In the genomic region with DNA sequence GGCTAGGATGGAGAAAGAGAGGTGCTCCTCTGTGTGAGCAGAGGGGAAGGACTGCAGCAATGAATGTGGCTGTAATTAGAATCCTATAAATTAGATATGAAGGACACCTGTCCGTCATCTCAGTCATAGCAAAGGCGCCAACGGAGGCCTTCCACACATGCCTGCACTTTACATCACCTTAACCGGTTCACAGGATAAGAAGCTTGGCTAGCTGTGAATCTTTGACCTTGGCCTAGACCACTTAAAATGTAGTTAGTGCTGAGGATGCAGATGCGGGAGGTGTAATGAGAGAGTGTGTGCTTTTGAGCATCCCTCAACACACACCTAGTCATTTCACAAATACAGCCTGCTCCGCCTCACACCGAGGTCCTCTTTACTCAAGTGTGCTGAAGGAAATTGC, we compare ENCODE assay signal across 16 mouse cellular contexts.
"Had no signal": no experiment of that assay in that cellular context is flagged by ENCODE, and none has a peak within 500 bp of the region (broad histone marks: within the 10 kb centered on the region; RNA-seq: fewer than 3 reads in every experiment).

No protein-coding gene starts in this region.

- H3K9ac ChIP-seq: neural tube, embryonic 13.5 days; neural tube, embryonic 15.5 days; stomach, embryonic 15.5 days had no signal

- H3K9me3 ChIP-seq: neural tube, embryonic 15.5 days; stomach, embryonic 15.5 days had no signal

- H3K27me3 ChIP-seq: neural tube, embryonic 15.5 days; stomach, embryonic 15.5 days had no signal

- H3K4me3 ChIP-seq: neural tube, embryonic 13.5 days; neural tube, embryonic 15.5 days; stomach, embryonic 15.5 days had no signal

- H3K36me3 ChIP-seq: neural tube, embryonic 13.5 days; neural tube, embryonic 15.5 days; stomach, embryonic 15.5 days had no signal

- DNase-seq: retina, postnatal 1 day; right cerebral cortex, adult 18-20 months; right cerebral cortex, postnatal 14 days; right cerebral cortex, postnatal 25 days; right cerebral cortex, postnatal 4 days; spleen, adult 18-20 months; thymus, adult 18-20 months; thymus, adult 2 months; thymus, postnatal 14 days; thymus, postnatal 25 days; thymus, postnatal 36 days; thymus, postnatal 4 days had no signal

- H3K27ac ChIP-seq: neural tube, embryonic 13.5 days; neural tube, embryonic 15.5 days; stomach, embryonic 15.5 days; stomach, postnatal 0 days had no signal

- H3K4me1 ChIP-seq: neural tube, embryonic 13.5 days; neural tube, embryonic 15.5 days; stomach, embryonic 15.5 days had no signal
